Mouse (Mus musculus) adrenal gland, postnatal 4 days (tissue): ENCODE data around the gene Adcy6. TPM values are rescaled to one million over a fixed set of nuclear protein-coding genes. Genes with fewer than 3 reads are reported as not detected.

Experiments
- DNase-seq, 2 experiments: peaks; one replicate each; pipeline ENCODE4 v3.0.0; 2021 to 2022; ENCODE audit warnings: low spot score in 2 of 2, mixed read lengths in 2 of 2
- total RNA-seq, 2 experiments: library from RNA; stranded (reverse); gene quantifications; 2 replicates each; pipeline ENCODE4 v1.2.3; 2021

Gene Adcy6
- total RNA-seq, 2 experiments from 2014 or later = 78.0 to 83.3 TPM

- peak; percentile 99 for DNase-seq
Observed at GRCm38 (mm10) chr15:98567278-98568134, 42.4 kb downstream of the Adcy6 start.

- no peak for DNase-seq
Observed at GRCm38 (mm10) chr15:98566973-98567277, 43.0 kb downstream of the Adcy6 start.

GRCm38 (mm10) chr15:98557186-98557585 is 52.7 kb downstream of the Adcy6 start:
- no peak for DNase-seq

- no peak for DNase-seq
Observed at GRCm38 (mm10) chr15:98555881-98556280, 54.0 kb downstream of the Adcy6 start.

- DNase-seq = no peak
Observed at GRCm38 (mm10) chr15:98552758-98553157, 57.1 kb downstream of the Adcy6 start.

- DNase-seq = no peak
Observed at GRCm38 (mm10) chr15:98546843-98547242, 63.0 kb downstream of the Adcy6 start.

GRCm38 (mm10) chr15:98545151-98545550 is 64.7 kb downstream of the Adcy6 start:
- DNase-seq = no peak

- no peak for DNase-seq
Observed at GRCm38 (mm10) chr15:98543341-98543740, 66.5 kb downstream of the Adcy6 start.

- DNase-seq = no peak
Observed at GRCm38 (mm10) chr15:98541064-98541463, 68.8 kb downstream of the Adcy6 start.

Other genes starting within 250 kb of the Adcy6 start
- gene Olfr283, start 229.1 kb downstream of the Adcy6 start, total RNA-seq = not detected
- gene Olfr282, start 178.9 kb downstream of the Adcy6 start, total RNA-seq = not detected
- gene Olfr281, start 157.5 kb downstream of the Adcy6 start, total RNA-seq = not detected
- gene OR5BS1P, start 140.2 kb downstream of the Adcy6 start, total RNA-seq = not detected
- not detected for gene Lalba, start 127.4 kb downstream of the Adcy6 start, total RNA-seq
- gene Olfr279, start 117.7 kb downstream of the Adcy6 start, total RNA-seq = not detected
- 10 to 100 TPM; 85.3 to 94.8 TPM for gene Kansl2, start 75.8 kb downstream of the Adcy6 start, total RNA-seq
- 10 to 100 TPM; 52.8 to 65.1 TPM for gene Ccnt1, start 39.2 kb downstream of the Adcy6 start, total RNA-seq
- gene 4930415O20Rik, start 39.1 kb downstream of the Adcy6 start, total RNA-seq = under 1 TPM in 1 of 2 experiments, not detected in 1; 0.62 TPM
- 10 to 100 TPM; 28.6 to 34.5 TPM for gene Cacnb3, start 20.8 kb upstream of the Adcy6 start, total RNA-seq
- gene Ddx23, start 52.8 kb upstream of the Adcy6 start, total RNA-seq = 10 to 100 TPM; 76.4 to 85.9 TPM
- 1 to 10 TPM; 1.1 to 1.9 TPM for gene Rnd1, start 67.4 kb upstream of the Adcy6 start, total RNA-seq
- gene Ccdc65, start 98.1 kb upstream of the Adcy6 start, total RNA-seq = under 1 TPM; 0.48 to 0.87 TPM
- 10 to 100 TPM; 15.9 to 19.1 TPM for gene Fkbp11, start 118.1 kb upstream of the Adcy6 start, total RNA-seq
- 100 to 1,000 TPM; 124 to 135 TPM for gene Arf3, start 153.1 kb upstream of the Adcy6 start, total RNA-seq
- 1 to 10 TPM in 1 of 2 experiments, under 1 TPM in 1; 0.68 to 1.2 TPM for gene Wnt10b, start 168.1 kb upstream of the Adcy6 start, total RNA-seq
- not detected for gene Wnt1, start 179.8 kb upstream of the Adcy6 start, total RNA-seq
- gene Ddn, start 199.4 kb upstream of the Adcy6 start, total RNA-seq = 1 to 10 TPM in 1 of 2 experiments, under 1 TPM in 1; 0.76 to 4.2 TPM
- 10 to 100 TPM; 66.4 to 68.2 TPM for gene Prkag1, start 221.4 kb upstream of the Adcy6 start, total RNA-seq